Mouse (Mus musculus): ENCODE data around the gene Magi2. TPM values are rescaled to one million over a fixed set of nuclear protein-coding genes. Genes with fewer than 3 reads are reported as not detected.

Gene Magi2
- total RNA-seq, 2 experiments from 2014 or later = 5.4 to 7.1 TPM

- no peak for DNase-seq (ENCODE audit: low spot score)
- intact Hi-C loops (cut with DNase I) = no loop called here
Measured at GRCm38 (mm10) chr5:20055000-20055399, 828.2 kb downstream of the Magi2 start.

- no peak for DNase-seq (ENCODE audit: low spot score)
- intact Hi-C loops (cut with DNase I) = no loop called here
Measured at GRCm38 (mm10) chr5:20056074-20056842, 829.4 kb downstream of the Magi2 start.

- intact Hi-C loops (cut with DNase I) = no loop called here
- no peak for DNase-seq (ENCODE audit: low spot score)
Measured at GRCm38 (mm10) chr5:20056856-20057255, 830.0 kb downstream of the Magi2 start.

- intact Hi-C loops (cut with DNase I) = no loop called here
- no peak for DNase-seq (ENCODE audit: low spot score)
Measured at GRCm38 (mm10) chr5:20062011-20062410, 835.2 kb downstream of the Magi2 start.

- intact Hi-C loops (cut with DNase I) = no loop called here
- no peak for DNase-seq (ENCODE audit: low spot score)
Measured at GRCm38 (mm10) chr5:20065081-20065480, 838.2 kb downstream of the Magi2 start.

GRCm38 (mm10) chr5:20068496-20068895 lies 841.7 kb downstream of the Magi2 start:
- intact Hi-C loops (cut with DNase I) = no loop called here

GRCm38 (mm10) chr5:20068921-20069486 lies 842.2 kb downstream of the Magi2 start:
- DNase-seq (ENCODE audit: low spot score) = no peak
- intact Hi-C loops (cut with DNase I) = no loop called here

More at GRCm38 (mm10) chr5:20068496-20068895, 841.7 kb downstream of the Magi2 start:
- DNase-seq (ENCODE audit: low spot score) = no peak

GRCm38 (mm10) chr5:20074101-20074500 lies 847.3 kb downstream of the Magi2 start:
- no peak for DNase-seq (ENCODE audit: low spot score)
- intact Hi-C loops (cut with DNase I) = no loop called here

- no peak for DNase-seq (ENCODE audit: low spot score)
- intact Hi-C loops (cut with DNase I) = no loop called here
Measured at GRCm38 (mm10) chr5:20074867-20075266, 848.0 kb downstream of the Magi2 start.

GRCm38 (mm10) chr5:20078931-20079330 lies 852.1 kb downstream of the Magi2 start:
- intact Hi-C loops (cut with DNase I) = no loop called here
- no peak for DNase-seq (ENCODE audit: low spot score)

GRCm38 (mm10) chr5:20080605-20081309 lies 853.9 kb downstream of the Magi2 start:
- intact Hi-C loops (cut with DNase I) = no loop called here
- DNase-seq (ENCODE audit: low spot score) = no peak

GRCm38 (mm10) chr5:20082368-20082767 lies 855.5 kb downstream of the Magi2 start:
- no peak for DNase-seq (ENCODE audit: low spot score)
- intact Hi-C loops (cut with DNase I) = no loop called here

GRCm38 (mm10) chr5:20087083-20087482 lies 860.2 kb downstream of the Magi2 start:
- intact Hi-C loops (cut with DNase I) = no loop called here
- DNase-seq (ENCODE audit: low spot score) = no peak

- intact Hi-C loops (cut with DNase I) = no loop called here
- no peak for DNase-seq (ENCODE audit: low spot score)
Measured at GRCm38 (mm10) chr5:20103869-20104268, 877.0 kb downstream of the Magi2 start.

- DNase-seq (ENCODE audit: low spot score) = no peak
- intact Hi-C loops (cut with DNase I) = no loop called here
Measured at GRCm38 (mm10) chr5:20104496-20104895, 877.7 kb downstream of the Magi2 start.

GRCm38 (mm10) chr5:20109496-20109895 lies 882.7 kb downstream of the Magi2 start:
- intact Hi-C loops (cut with DNase I) = no loop called here
- no peak for DNase-seq (ENCODE audit: low spot score)

GRCm38 (mm10) chr5:20117156-20117555 lies 890.3 kb downstream of the Magi2 start:
- DNase-seq (ENCODE audit: low spot score) = no peak
- intact Hi-C loops (cut with DNase I) = no loop called here

- no peak for DNase-seq (ENCODE audit: low spot score)
- intact Hi-C loops (cut with DNase I) = no loop called here
Measured at GRCm38 (mm10) chr5:20140235-20140634, 913.4 kb downstream of the Magi2 start.

GRCm38 (mm10) chr5:20140662-20141444 lies 914.0 kb downstream of the Magi2 start:
- no peak for DNase-seq (ENCODE audit: low spot score)
- intact Hi-C loops (cut with DNase I) = no loop called here

GRCm38 (mm10) chr5:20153359-20154125 lies 926.7 kb downstream of the Magi2 start:
- DNase-seq (ENCODE audit: low spot score) = no peak
- intact Hi-C loops (cut with DNase I) = no loop called here
